Mouse (Mus musculus): ENCODE measurements around the gene Ache. TPM values are rescaled to one million over a fixed set of nuclear protein-coding genes. Genes with fewer than 3 reads are reported as not detected.

Ache gene
- polyA plus RNA-seq, 1 experiment from 2014 or later = 2.3 TPM

- H3K27ac ChIP-seq = no peak overlapping the region
- H3K4me1 ChIP-seq = peaks cover 22% of the 10 kb centered on the region
- peaks cover 61% of the 10 kb centered on the region for H3K36me3 ChIP-seq (replicated peaks)
- DNase-seq (ENCODE audit: extremely low spot score, low spot score) = no peak
- 82% methylated on average over 1 of the region's 1 CpGs for WGBS
- H3K27me3 ChIP-seq (ENCODE audit: poor library complexity, severe bottlenecking) = 0 out of 2 replicates have a peak, but pooled peaks cover 6% of the 10 kb centered on the region
- no peak overlapping the region for H3K4me3 ChIP-seq
- H3K9me3 ChIP-seq = no peaks in the 10 kb centered on the region
Observed at GRCm38 (mm10) chr5:137318570-137318969, 31.3 kb downstream of the Ache start.

GRCm38 (mm10) chr5:137320996-137321395 is 33.7 kb downstream of the Ache start:
- Histone ChIP-seq H3K9me3 (no peaks in the 10 kb centered on the region), H3K4me1 (no peaks in the 10 kb centered on the region), H3K27ac (no peak overlapping the region), H3K36me3 (replicated peaks) (peaks cover 79% of the 10 kb centered on the region), H3K4me3 (no peak overlapping the region), H3K27me3 (ENCODE audit: poor library complexity, severe bottlenecking) (no peaks in the 10 kb centered on the region)
- WGBS = 97% methylated on average over 3 of the region's 3 CpGs
- DNase-seq (ENCODE audit: extremely low spot score, low spot score) = no peak

GRCm38 (mm10) chr5:137330910-137331309 is 43.6 kb downstream of the Ache start:
- Histone ChIP-seq H3K27ac (no peak overlapping the region), H3K9me3 (no peaks in the 10 kb centered on the region), H3K4me3 (no peak overlapping the region), H3K27me3 (ENCODE audit: poor library complexity, severe bottlenecking) (no peaks in the 10 kb centered on the region), H3K4me1 (peaks cover 27% of the 10 kb centered on the region), H3K36me3 (replicated peaks) (peaks cover 14% of the 10 kb centered on the region)
- no peak for DNase-seq (ENCODE audit: extremely low spot score, low spot score)
- 92% methylated on average over 7 of the region's 7 CpGs for WGBS

GRCm38 (mm10) chr5:137332857-137333511 is 45.7 kb downstream of the Ache start:
- Histone ChIP-seq H3K27ac (peak overlapping the region; percentile 87), H3K4me3 (peak overlapping the region; percentile 79), H3K36me3 (replicated peaks) (peaks cover under 1% of the 10 kb centered on the region; the same call in 1 of the 2 replicates), H3K9me3 (no peaks in the 10 kb centered on the region), H3K27me3 (ENCODE audit: poor library complexity, severe bottlenecking) (no peaks in the 10 kb centered on the region), H3K4me1 (peaks cover 41% of the 10 kb centered on the region)
- 20% methylated on average over 15 of the region's 15 CpGs for WGBS
- no peak for DNase-seq (ENCODE audit: extremely low spot score, low spot score)

- peak within 1 kb of the TSS; percentile 79 for H3K4me3 ChIP-seq
- H3K9me3 ChIP-seq = no peaks in the 10 kb centered on the region
- under 1% methylated on average over 44 of the region's 44 CpGs for whole genome bisulfite sequencing
- no peaks in the 10 kb centered on the region for H3K36me3 ChIP-seq (replicated peaks)
- H3K27ac ChIP-seq = peak within 1 kb of the TSS; percentile 87
- H3K27me3 ChIP-seq (ENCODE audit: poor library complexity, severe bottlenecking) = no peaks in the 10 kb centered on the region
- H3K4me1 ChIP-seq = peaks cover 47% of the 10 kb centered on the region
- DNase-seq (ENCODE audit: extremely low spot score, low spot score) = peak; percentile 90
Observed at GRCm38 (mm10) chr5:137333512-137334174, 46.3 kb downstream of the Ache start, which contains the start of gene Slc12a9. Gene Slc12a9, minus strand, starts transcription at chr5:137333597.

GRCm38 (mm10) chr5:137334317-137334716 is 47.0 kb downstream of the Ache start:
- WGBS = 67% methylated on average over 10 of the region's 10 CpGs
- Histone ChIP-seq H3K36me3 (replicated peaks) (no peaks in the 10 kb centered on the region), H3K4me3 (peak overlapping the region; percentile 79)

GRCm38 (mm10) chr5:137335066-137335465 is 47.7 kb downstream of the Ache start:
- H3K27ac ChIP-seq = no peak overlapping the region
- H3K36me3 ChIP-seq (replicated peaks) = no peaks in the 10 kb centered on the region
- DNase-seq (ENCODE audit: extremely low spot score, low spot score) = no peak
- H3K9me3 ChIP-seq = no peaks in the 10 kb centered on the region
- H3K27me3 ChIP-seq (ENCODE audit: poor library complexity, severe bottlenecking) = no peaks in the 10 kb centered on the region
- H3K4me3 ChIP-seq = no peak overlapping the region
- WGBS = 77% methylated on average over 6 of the region's 6 CpGs
- peaks cover 61% of the 10 kb centered on the region for H3K4me1 ChIP-seq

More at GRCm38 (mm10) chr5:137334317-137334716, 47.0 kb downstream of the Ache start:
- H3K9me3 ChIP-seq = no peaks in the 10 kb centered on the region
- H3K4me1 ChIP-seq = peaks cover 53% of the 10 kb centered on the region
- no peak overlapping the region for H3K27ac ChIP-seq
- DNase-seq (ENCODE audit: extremely low spot score, low spot score) = no peak
- H3K27me3 ChIP-seq (ENCODE audit: poor library complexity, severe bottlenecking) = no peaks in the 10 kb centered on the region

- Histone ChIP-seq H3K4me3 (no peak overlapping the region), H3K36me3 (replicated peaks) (no peaks in the 10 kb centered on the region), H3K4me1 (peaks cover 63% of the 10 kb centered on the region), H3K27ac (0 out of 2 replicates have a peak overlapping the region, but pooled peaks have one; percentile 86), H3K27me3 (ENCODE audit: poor library complexity, severe bottlenecking) (no peaks in the 10 kb centered on the region), H3K9me3 (no peaks in the 10 kb centered on the region)
- no peak for DNase-seq (ENCODE audit: extremely low spot score, low spot score)
- WGBS = 66% methylated on average over 8 of the region's 8 CpGs
Observed at GRCm38 (mm10) chr5:137337190-137337589, 49.9 kb downstream of the Ache start.

GRCm38 (mm10) chr5:137338256-137338655 is 50.9 kb downstream of the Ache start:
- peak; percentile 83 for DNase-seq (ENCODE audit: extremely low spot score, low spot score)
- H3K4me3 ChIP-seq = peak overlapping the region; percentile 50
- no peaks in the 10 kb centered on the region for H3K9me3 ChIP-seq
- peaks cover 53% of the 10 kb centered on the region for H3K4me1 ChIP-seq
- peak overlapping the region; percentile 86 for H3K27ac ChIP-seq
- WGBS = under 1% methylated on average over 19 of the region's 19 CpGs
- no peaks in the 10 kb centered on the region for H3K27me3 ChIP-seq (ENCODE audit: poor library complexity, severe bottlenecking)
- H3K36me3 ChIP-seq (replicated peaks) = no peaks in the 10 kb centered on the region

- Histone ChIP-seq H3K4me1 (peaks cover 48% of the 10 kb centered on the region), H3K27ac (peak overlapping the region; percentile 86), H3K4me3 (peak overlapping the region; percentile 50), H3K9me3 (no peaks in the 10 kb centered on the region), H3K27me3 (ENCODE audit: poor library complexity, severe bottlenecking) (no peaks in the 10 kb centered on the region), H3K36me3 (replicated peaks) (no peaks in the 10 kb centered on the region)
- WGBS = 3% methylated on average over 11 of the region's 11 CpGs
- DNase-seq (ENCODE audit: extremely low spot score, low spot score) = peak; percentile 33
Observed at GRCm38 (mm10) chr5:137338663-137339289, 51.5 kb downstream of the Ache start.

- H3K36me3 ChIP-seq (replicated peaks) = no peaks in the 10 kb centered on the region
- peak; percentile 34 for DNase-seq (ENCODE audit: extremely low spot score, low spot score)
- H3K9me3 ChIP-seq = no peaks in the 10 kb centered on the region
- H3K27me3 ChIP-seq (ENCODE audit: poor library complexity, severe bottlenecking) = no peaks in the 10 kb centered on the region
- peak overlapping the region; percentile 50 for H3K4me3 ChIP-seq
- 6% methylated on average over 22 of the region's 22 CpGs for WGBS
- H3K27ac ChIP-seq = peak overlapping the region; percentile 86
- H3K4me1 ChIP-seq = peaks cover 42% of the 10 kb centered on the region
Observed at GRCm38 (mm10) chr5:137339290-137339979, 52.1 kb downstream of the Ache start.

- no peak for DNase-seq (ENCODE audit: extremely low spot score, low spot score)
- Histone ChIP-seq H3K36me3 (replicated peaks) (no peaks in the 10 kb centered on the region), H3K27me3 (ENCODE audit: poor library complexity, severe bottlenecking) (no peaks in the 10 kb centered on the region), H3K4me1 (peaks cover 40% of the 10 kb centered on the region), H3K9me3 (no peaks in the 10 kb centered on the region), H3K4me3 (peak overlapping the region; percentile 50; the same call in 1 of the 2 replicates), H3K27ac (peak overlapping the region; percentile 86; the same call in 1 of the 2 replicates)
- 72% methylated on average over 6 of the region's 6 CpGs for WGBS
Observed at GRCm38 (mm10) chr5:137340222-137340621, 52.9 kb downstream of the Ache start.
